Mouse (Mus musculus): Measurements from ENCODE around the gene Pik3r5. TPM values are rescaled to one million over a fixed set of nuclear protein-coding genes. Genes with fewer than 3 reads are reported as not detected.
A peak's percentile ranks its signal among the peaks of the same experiment; 100 is the strongest.

Pik3r5 gene
- total RNA-seq, 2 experiments from 2014 or later = 0.35 to 0.41 TPM

- DNase-seq = no peak
- intact Hi-C loops (cut with DNase I; ENCODE audit: low total_unique reads) = no loop called here
Observed at GRCm38 (mm10) chr11:68502902-68503629, 71.1 kb downstream of the Pik3r5 start, which contains the start of gene Pik3r6. TSS of gene Pik3r6 (plus strand) at chr11:68503019.

DNA sequence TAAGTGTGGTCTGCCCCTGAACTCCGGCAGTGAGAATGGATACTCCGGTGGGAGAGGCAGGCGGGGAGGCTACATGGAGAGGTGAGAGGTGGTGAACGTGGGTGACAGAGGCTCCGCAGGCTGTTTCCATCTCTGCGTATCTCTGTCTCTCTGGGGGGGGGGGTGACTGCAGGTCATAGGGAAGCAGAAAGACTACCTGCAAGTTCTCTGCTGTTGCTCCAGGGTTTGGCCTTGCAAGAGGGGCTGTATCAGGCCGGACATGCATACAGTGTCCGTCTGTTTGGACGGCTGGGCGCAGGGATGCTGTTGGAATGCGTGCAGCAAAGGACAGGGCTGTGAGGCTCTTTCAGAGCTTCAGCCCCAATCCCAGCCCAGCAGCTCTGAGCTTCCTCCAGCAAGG lies 73.0 kb downstream of the Pik3r5 start:
- no peak for DNase-seq
- intact Hi-C loops (cut with DNase I; ENCODE audit: low total_unique reads) = no loop called here

GRCm38 (mm10) chr11:68507246-68507645 lies 75.3 kb downstream of the Pik3r5 start:
- intact Hi-C loops (cut with DNase I; ENCODE audit: low total_unique reads) = no loop called here
- DNase-seq = no peak

GRCm38 (mm10) chr11:68508619-68509018 lies 76.7 kb downstream of the Pik3r5 start:
- no peak for DNase-seq
- intact Hi-C loops (cut with DNase I; ENCODE audit: low total_unique reads) = no loop called here

DNA sequence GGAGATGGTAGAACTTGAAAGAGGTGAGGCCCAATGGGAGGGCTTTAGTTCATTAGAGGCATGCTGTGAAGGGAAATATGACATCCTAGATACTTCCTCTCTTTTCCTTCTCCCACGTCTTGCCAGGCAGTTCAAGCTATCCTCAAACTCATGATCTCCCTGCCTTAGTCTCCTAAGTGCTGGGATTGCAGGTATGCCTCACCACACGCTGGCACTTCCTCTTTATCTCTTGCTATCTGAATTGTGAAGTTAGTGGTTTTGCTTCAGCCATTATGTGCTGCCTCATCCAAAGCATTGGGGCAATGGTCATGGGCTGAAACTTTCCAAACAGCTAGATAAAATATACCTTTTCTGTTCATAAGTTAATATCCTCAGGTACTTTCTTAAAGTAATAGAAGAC lies 77.3 kb downstream of the Pik3r5 start:
- intact Hi-C loops (cut with DNase I; ENCODE audit: low total_unique reads) = no loop called here
- no peak for DNase-seq

- DNase-seq = no peak
- intact Hi-C loops (cut with DNase I; ENCODE audit: low total_unique reads) = no loop called here
Observed at GRCm38 (mm10) chr11:68513969-68514368, 82.0 kb downstream of the Pik3r5 start.

DNA sequence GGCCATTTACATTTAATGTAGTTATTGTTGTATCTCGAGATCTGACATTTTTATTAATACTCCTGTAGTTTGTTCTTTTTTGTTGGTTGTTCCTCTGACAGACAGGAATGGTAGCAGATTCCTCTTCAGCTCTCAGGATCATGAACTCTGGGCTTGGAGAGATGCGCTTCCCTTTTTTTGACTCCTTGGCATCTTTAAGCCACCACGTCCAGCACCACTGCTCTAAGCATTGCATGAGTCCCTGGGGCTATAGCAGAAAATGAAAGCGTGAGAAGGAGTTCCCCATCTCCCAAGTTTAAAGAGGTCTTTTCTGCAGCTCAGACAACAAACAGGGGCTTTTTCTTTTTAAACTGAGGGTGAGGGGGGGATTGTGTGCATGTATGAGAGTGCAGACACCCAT lies 87.4 kb downstream of the Pik3r5 start:
- intact Hi-C loops (cut with DNase I; ENCODE audit: low total_unique reads) = no loop called here
- no peak for DNase-seq

GRCm38 (mm10) chr11:68519815-68520214 lies 87.9 kb downstream of the Pik3r5 start:
- intact Hi-C loops (cut with DNase I; ENCODE audit: low total_unique reads) = no loop called here
- DNase-seq = no peak

- intact Hi-C loops (cut with DNase I; ENCODE audit: low total_unique reads) = no loop called here
- DNase-seq = no peak
Observed at GRCm38 (mm10) chr11:68520439-68520838, 88.5 kb downstream of the Pik3r5 start.

DNA sequence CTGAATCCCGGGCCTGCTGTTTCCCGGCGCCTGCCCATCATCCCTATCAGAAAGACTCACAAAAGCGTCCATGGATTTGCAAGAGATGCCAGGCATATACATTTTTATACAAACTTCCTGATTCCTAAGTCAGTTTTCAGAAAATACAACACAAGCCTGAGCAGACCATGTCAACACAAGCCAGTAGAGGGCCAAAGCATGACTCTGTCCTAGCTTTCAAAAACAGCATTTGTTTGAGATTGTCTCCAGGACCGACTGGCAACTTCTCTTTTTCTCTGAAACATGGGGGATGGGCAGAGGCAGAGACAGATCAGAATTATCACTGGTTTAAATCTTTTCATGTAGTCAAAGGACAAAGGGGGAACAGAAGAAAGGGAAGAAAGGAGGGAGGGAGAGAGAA lies 89.4 kb downstream of the Pik3r5 start:
- intact Hi-C loops (cut with DNase I; ENCODE audit: low total_unique reads) = no loop called here
- no peak for DNase-seq

GRCm38 (mm10) chr11:68526441-68526840 lies 94.5 kb downstream of the Pik3r5 start:
- intact Hi-C loops (cut with DNase I; ENCODE audit: low total_unique reads) = no loop called here
- no peak for DNase-seq

- DNase-seq = peak; percentile 71
- intact Hi-C loops (cut with DNase I; ENCODE audit: low total_unique reads) = no loop called here
Observed at GRCm38 (mm10) chr11:68531066-68531806, 99.3 kb downstream of the Pik3r5 start.

GRCm38 (mm10) chr11:68531941-68532535 lies 100.1 kb downstream of the Pik3r5 start:
- intact Hi-C loops (cut with DNase I; ENCODE audit: low total_unique reads) = no loop called here
- DNase-seq = no peak

DNA sequence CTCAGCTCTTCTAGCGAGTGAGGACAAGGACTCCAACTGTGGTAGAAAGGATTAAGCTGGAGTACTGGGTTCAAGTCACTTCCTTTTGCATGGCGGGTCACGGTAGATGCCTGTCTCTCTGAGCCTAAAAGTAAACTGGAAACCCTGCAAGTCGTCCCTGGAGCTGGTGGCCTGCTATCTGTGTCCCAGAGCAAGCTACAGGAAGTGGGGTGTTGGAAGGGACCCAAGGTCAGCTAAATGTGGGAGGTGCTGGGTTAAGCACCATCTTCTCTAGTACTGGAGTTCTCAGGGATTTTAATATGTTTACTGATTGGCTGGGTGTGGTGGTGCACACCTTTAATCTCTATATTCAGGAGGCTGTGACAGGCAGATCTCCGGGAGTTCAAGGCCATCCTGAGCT lies 100.9 kb downstream of the Pik3r5 start:
- intact Hi-C loops (cut with DNase I; ENCODE audit: low total_unique reads) = no loop called here
- DNase-seq = no peak

DNA sequence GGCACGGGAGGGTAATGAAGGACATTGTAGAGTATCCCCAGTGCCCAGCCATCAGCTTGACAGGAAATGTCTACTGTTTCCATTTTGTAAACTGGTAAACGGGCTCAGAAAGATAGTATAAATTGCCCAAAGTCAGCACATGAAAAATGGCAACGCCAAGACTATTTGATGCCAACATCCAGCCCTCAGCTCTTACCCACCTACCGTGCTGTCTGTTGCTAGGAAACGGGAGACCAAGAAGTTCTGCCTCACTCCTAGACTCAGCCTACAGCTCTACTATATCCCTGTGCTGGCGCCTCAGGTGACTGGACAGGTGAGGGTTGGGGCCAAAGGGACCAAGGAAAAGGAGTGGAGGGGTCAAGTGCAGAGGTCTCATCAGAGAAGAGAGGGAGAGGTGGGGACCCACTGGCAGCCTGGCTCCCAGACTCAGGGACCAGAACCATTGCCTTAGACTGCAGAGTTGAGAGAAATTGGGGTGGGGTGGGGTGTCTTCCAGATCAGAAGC lies 102.1 kb downstream of the Pik3r5 start:
- intact Hi-C loops (cut with DNase I; ENCODE audit: low total_unique reads) = no loop called here

GRCm38 (mm10) chr11:68536026-68536425 lies 104.1 kb downstream of the Pik3r5 start:
- no peak for DNase-seq
- intact Hi-C loops (cut with DNase I; ENCODE audit: low total_unique reads) = no loop called here

More for the DNA sequence above, 102.1 kb downstream of the Pik3r5 start:
- DNase-seq = no peak

GRCm38 (mm10) chr11:68536465-68536864 lies 104.5 kb downstream of the Pik3r5 start:
- intact Hi-C loops (cut with DNase I; ENCODE audit: low total_unique reads) = no loop called here
- DNase-seq = no peak

GRCm38 (mm10) chr11:68539621-68540020 lies 107.7 kb downstream of the Pik3r5 start:
- intact Hi-C loops (cut with DNase I; ENCODE audit: low total_unique reads) = no loop called here
- no peak for DNase-seq

DNA sequence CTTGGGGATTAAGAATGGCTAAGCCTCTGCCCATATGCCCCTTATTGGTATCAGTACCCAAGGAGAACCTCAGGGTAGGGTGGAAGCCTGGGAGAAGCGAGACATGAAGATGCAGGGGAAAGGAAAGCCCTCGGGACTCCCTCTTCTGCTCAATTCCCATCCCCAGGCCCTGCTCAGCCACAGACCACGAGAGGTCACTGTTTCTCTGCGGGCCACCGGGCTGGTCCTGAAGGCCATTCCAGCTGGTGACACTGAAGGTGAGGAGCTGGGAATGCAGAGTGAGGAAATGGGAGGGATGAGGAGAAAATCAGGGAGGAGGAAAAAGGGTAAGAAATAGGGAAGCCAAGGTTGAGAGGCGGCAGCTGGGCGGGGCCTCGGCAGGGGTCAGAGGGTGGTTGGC lies 112.6 kb downstream of the Pik3r5 start:
- no peak for DNase-seq
- intact Hi-C loops (cut with DNase I; ENCODE audit: low total_unique reads) = no loop called here

- DNase-seq = no peak
- intact Hi-C loops (cut with DNase I; ENCODE audit: low total_unique reads) = no loop called here
Observed at GRCm38 (mm10) chr11:68545172-68545571, 113.3 kb downstream of the Pik3r5 start.

Measured in gastrocnemius, postnatal 14 days (tissue).